Mouse (Mus musculus): ENCODE measurements around the gene Olfml1. TPM values are rescaled to one million over a fixed set of nuclear protein-coding genes. Genes with fewer than 3 reads are reported as not detected.

Gene Olfml1
- polyA plus RNA-seq, 1 experiment from 2014 or later, result 13.3 TPM

DNA sequence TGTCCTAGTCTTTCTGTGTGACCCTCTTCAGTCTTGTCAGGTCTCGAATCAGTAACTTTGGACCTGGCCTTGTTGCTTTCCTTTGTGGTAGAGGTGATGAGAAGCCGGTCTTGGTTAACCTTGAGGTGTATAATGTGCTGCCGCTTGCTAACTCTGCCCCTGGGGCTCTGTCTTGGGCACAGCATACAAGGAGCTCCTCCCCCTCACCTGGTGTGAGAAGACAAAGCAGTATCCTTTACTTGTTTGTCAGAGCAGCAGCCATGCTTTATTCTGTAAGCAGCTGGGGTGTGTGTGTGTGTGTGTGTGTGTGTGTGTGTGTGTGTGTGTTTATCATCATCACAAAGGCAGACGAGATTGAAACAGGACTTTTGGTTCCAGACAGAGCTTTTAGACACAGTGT lies 31.9 kb upstream of the Olfml1 start:
- Histone ChIP-seq H3K9me3 (ENCODE audit: low read length) (no peaks in the 10 kb centered on the region), H3K9ac (replicated peaks; ENCODE audit: low read depth) (no peak overlapping the region), H3K27me3 (replicated peaks; ENCODE audit: insufficient read depth, low read length) (no peaks in the 10 kb centered on the region), H3K4me3 (ENCODE audit: low read depth, low read length) (no peak overlapping the region), H3K4me2 (replicated peaks; ENCODE audit: low read depth, low read length) (no peak overlapping the region), H3K4me1 (ENCODE audit: insufficient read depth, low read depth, low read length) (no peaks in the 10 kb centered on the region), H3K27ac (ENCODE audit: low read length) (no peak overlapping the region), H3K36me3 (ENCODE audit: insufficient read depth, low read length) (no peaks in the 10 kb centered on the region)
- TF ChIP-seq CTCF (IDR thresholded peaks at IDR 0.05), result no peak
- TF ChIP-seq EP300 (IDR thresholded peaks at IDR 0.05), result no peak
- WGBS, result 75% methylated on average over 4 of the region's 4 CpGs
- no peak for DNase-seq (ENCODE audit: low spot score)
- ATAC-seq, result no peak

DNA sequence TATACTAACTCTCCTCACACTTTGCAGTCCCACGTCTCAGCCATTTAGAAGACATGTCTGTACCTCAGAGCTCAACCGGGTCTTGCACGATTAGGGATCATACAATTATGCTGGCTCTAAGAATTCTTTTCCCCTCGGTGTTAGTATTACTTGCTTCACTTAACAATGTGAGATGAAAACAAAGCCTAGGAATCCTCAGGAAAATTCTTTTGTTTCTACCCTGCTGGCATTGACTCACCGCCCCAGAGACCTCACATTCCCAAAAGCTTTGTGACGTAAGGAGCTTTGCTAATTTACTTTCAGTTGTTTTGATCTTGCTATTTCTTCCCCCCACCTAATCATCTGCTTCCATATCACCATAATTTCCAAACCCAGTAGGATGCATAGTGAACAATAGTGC lies 30.7 kb upstream of the Olfml1 start:
- no peaks in the 10 kb centered on the region for H3K36me3 ChIP-seq (ENCODE audit: insufficient read depth, low read length)
- no peak overlapping the region for H3K27ac ChIP-seq (ENCODE audit: low read length)
- DNase-seq (ENCODE audit: low spot score), result no peak
- 59% methylated on average over 6 of the region's 6 CpGs for WGBS
- no peaks in the 10 kb centered on the region for H3K27me3 ChIP-seq (replicated peaks; ENCODE audit: insufficient read depth, low read length)
- H3K4me3 ChIP-seq (ENCODE audit: low read depth, low read length), result no peak overlapping the region
- no peak for ATAC-seq
- H3K9me3 ChIP-seq (ENCODE audit: low read length), result no peaks in the 10 kb centered on the region
- H3K9ac ChIP-seq (replicated peaks; ENCODE audit: low read depth), result no peak overlapping the region
- H3K4me1 ChIP-seq (ENCODE audit: insufficient read depth, low read depth, low read length), result no peaks in the 10 kb centered on the region
- TF ChIP-seq CTCF (IDR thresholded peaks at IDR 0.05) (no peak), EP300 (IDR thresholded peaks at IDR 0.05) (no peak)
- H3K4me2 ChIP-seq (replicated peaks; ENCODE audit: low read depth, low read length), result no peak overlapping the region

DNA sequence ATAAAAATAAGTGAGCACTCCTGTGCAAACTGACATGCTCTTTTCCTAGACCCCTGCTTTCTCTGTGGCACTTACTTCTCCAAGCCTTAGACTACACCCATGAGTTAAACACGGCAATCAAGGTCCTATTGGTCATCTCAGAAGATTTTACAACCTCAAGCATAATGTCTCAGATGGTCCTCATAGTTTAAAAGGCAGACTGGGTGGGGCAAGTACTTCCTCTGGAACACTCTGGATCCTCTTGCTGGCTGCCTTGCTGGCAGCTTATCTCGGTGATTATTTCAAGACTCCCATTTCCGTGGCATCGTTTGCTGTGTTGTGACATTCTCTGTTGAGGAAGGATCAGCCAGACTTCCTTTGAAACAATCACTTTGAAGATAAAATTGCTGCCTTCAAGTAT lies 27.2 kb upstream of the Olfml1 start:
- H3K27me3 ChIP-seq (replicated peaks; ENCODE audit: insufficient read depth, low read length), result no peaks in the 10 kb centered on the region
- no peak for TF ChIP-seq CTCF (IDR thresholded peaks at IDR 0.05)
- no peak for TF ChIP-seq EP300 (IDR thresholded peaks at IDR 0.05)
- ATAC-seq, result no peak
- no peaks in the 10 kb centered on the region for H3K9me3 ChIP-seq (ENCODE audit: low read length)
- no peak overlapping the region for H3K4me3 ChIP-seq (ENCODE audit: low read depth, low read length)
- no peak for DNase-seq (ENCODE audit: low spot score)
- no peak overlapping the region for H3K27ac ChIP-seq (ENCODE audit: low read length)
- H3K36me3 ChIP-seq (ENCODE audit: insufficient read depth, low read length), result no peaks in the 10 kb centered on the region
- 4% methylated on average over 4 of the region's 4 CpGs for WGBS
- no peaks in the 10 kb centered on the region for H3K4me1 ChIP-seq (ENCODE audit: insufficient read depth, low read depth, low read length)
- H3K9ac ChIP-seq (replicated peaks; ENCODE audit: low read depth), result no peak overlapping the region
- H3K4me2 ChIP-seq (replicated peaks; ENCODE audit: low read depth, low read length), result no peak overlapping the region

DNA sequence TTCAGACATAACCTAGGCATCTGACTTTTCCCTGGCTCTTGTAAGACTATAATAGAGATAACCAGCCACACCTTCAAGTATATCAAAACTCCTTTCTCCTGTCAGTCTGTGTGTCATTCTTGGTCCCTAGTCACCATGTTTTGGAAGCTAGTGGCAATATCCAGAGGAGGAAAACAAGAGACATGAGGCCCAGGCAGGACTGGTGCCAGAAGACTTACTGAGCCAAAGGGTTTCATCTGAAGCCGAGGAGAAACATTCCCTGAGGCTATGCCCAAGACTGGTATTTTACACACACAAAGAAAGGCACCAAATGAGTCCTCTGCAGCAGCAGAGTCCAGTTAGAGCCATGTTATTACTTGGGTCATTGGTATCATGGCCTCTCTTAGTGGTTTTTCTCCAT lies 22.2 kb upstream of the Olfml1 start:
- no peaks in the 10 kb centered on the region for H3K27me3 ChIP-seq (replicated peaks; ENCODE audit: insufficient read depth, low read length)
- no peak overlapping the region for H3K4me2 ChIP-seq (replicated peaks; ENCODE audit: low read depth, low read length)
- TF ChIP-seq EP300 (IDR thresholded peaks at IDR 0.05), result no peak
- TF ChIP-seq CTCF (IDR thresholded peaks at IDR 0.05), result no peak
- DNase-seq (ENCODE audit: low spot score) (no peak), ATAC-seq (no peak)
- no peaks in the 10 kb centered on the region for H3K4me1 ChIP-seq (ENCODE audit: insufficient read depth, low read depth, low read length)
- 68% methylated on average over 1 of the region's 1 CpGs for WGBS
- no peak overlapping the region for H3K27ac ChIP-seq (ENCODE audit: low read length)
- H3K4me3 ChIP-seq (ENCODE audit: low read depth, low read length), result no peak overlapping the region
- no peaks in the 10 kb centered on the region for H3K9me3 ChIP-seq (ENCODE audit: low read length)
- no peak overlapping the region for H3K9ac ChIP-seq (replicated peaks; ENCODE audit: low read depth)
- H3K36me3 ChIP-seq (ENCODE audit: insufficient read depth, low read length), result no peaks in the 10 kb centered on the region

DNA sequence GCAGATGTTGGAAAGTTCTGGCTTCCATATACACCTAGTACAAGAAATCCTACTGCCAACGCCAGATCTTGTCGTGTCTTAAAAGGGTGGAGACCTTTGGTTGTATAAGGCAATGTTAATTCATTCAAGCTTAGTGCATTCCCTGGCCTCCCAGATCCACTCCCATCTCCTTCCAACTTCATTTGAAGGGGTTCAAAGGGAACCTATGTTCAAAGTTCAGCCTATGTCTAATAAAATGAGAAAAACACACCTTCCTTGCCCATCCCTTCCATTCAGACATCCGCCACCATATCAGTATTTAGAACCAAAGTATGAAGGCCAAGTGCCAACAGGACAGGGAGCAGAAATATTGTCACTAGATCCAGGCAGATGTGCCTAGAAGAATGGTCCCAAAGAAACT lies 19.4 kb upstream of the Olfml1 start:
- TF ChIP-seq CTCF (IDR thresholded peaks at IDR 0.05) (no peak), EP300 (IDR thresholded peaks at IDR 0.05) (no peak)
- Histone ChIP-seq H3K4me1 (ENCODE audit: insufficient read depth, low read depth, low read length) (no peaks in the 10 kb centered on the region), H3K9ac (replicated peaks; ENCODE audit: low read depth) (no peak overlapping the region), H3K27ac (ENCODE audit: low read length) (no peak overlapping the region), H3K9me3 (ENCODE audit: low read length) (no peaks in the 10 kb centered on the region), H3K4me3 (ENCODE audit: low read depth, low read length) (no peak overlapping the region), H3K27me3 (replicated peaks; ENCODE audit: insufficient read depth, low read length) (no peaks in the 10 kb centered on the region), H3K4me2 (replicated peaks; ENCODE audit: low read depth, low read length) (no peak overlapping the region), H3K36me3 (ENCODE audit: insufficient read depth, low read length) (no peaks in the 10 kb centered on the region)
- DNase-seq (ENCODE audit: low spot score) (no peak), ATAC-seq (no peak)
- WGBS, result 90% methylated on average over 3 of the region's 3 CpGs

DNA sequence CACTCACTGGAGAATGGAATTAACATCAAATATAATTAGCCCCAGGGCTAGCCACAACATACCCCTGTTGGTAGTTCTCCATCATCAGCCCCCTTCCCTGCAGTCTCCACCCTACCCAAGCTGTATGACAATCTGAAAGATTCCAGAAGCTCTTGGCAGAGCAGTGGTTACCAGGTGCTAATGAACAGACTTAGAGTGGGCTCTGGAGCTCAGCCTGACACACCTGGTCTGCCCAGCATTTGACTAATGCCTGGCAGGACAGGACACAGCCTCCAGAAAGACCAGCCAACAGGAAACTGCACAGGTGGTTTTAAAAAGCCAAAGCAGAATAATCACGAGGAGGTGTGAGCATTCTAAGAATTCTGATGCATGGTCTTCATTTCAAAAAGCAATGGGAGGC lies 13.8 kb upstream of the Olfml1 start:
- Histone ChIP-seq H3K9ac (replicated peaks; ENCODE audit: low read depth) (no peak overlapping the region), H3K36me3 (ENCODE audit: insufficient read depth, low read length) (no peaks in the 10 kb centered on the region), H3K4me3 (ENCODE audit: low read depth, low read length) (no peak overlapping the region), H3K27me3 (replicated peaks; ENCODE audit: insufficient read depth, low read length) (no peaks in the 10 kb centered on the region), H3K4me2 (replicated peaks; ENCODE audit: low read depth, low read length) (no peak overlapping the region), H3K4me1 (ENCODE audit: insufficient read depth, low read depth, low read length) (no peaks in the 10 kb centered on the region), H3K9me3 (ENCODE audit: low read length) (no peaks in the 10 kb centered on the region), H3K27ac (ENCODE audit: low read length) (no peak overlapping the region)
- TF ChIP-seq CTCF (IDR thresholded peaks at IDR 0.05), result no peak
- TF ChIP-seq EP300 (IDR thresholded peaks at IDR 0.05), result no peak
- DNase-seq (ENCODE audit: low spot score), result no peak
- WGBS, result 33% methylated on average over 1 of the region's 1 CpGs
- ATAC-seq, result no peak

DNA sequence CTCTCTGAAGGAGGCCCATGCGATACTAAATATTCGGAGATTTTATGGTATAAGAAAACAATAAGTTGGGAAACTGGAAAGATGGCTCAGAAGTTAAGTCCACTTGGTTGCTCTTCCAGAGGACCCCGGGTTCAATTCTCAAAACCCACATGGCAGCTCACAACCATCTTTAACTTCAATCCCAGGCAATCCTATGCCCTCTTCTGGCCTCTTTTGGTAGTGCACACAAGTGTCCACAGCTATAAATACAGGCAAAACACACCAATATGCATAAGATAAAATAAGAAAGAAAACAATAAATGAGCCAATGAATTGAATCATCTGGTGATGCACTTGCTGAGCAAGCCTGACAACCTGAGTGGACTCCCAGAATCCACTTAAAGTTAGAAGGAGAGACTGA lies 11.3 kb upstream of the Olfml1 start:
- H3K4me1 ChIP-seq (ENCODE audit: insufficient read depth, low read depth, low read length), result no peaks in the 10 kb centered on the region
- H3K4me3 ChIP-seq (ENCODE audit: low read depth, low read length), result no peak overlapping the region
- no peak for TF ChIP-seq EP300 (IDR thresholded peaks at IDR 0.05)
- peak; percentile 39; the same call in 1 of the 2 replicates for TF ChIP-seq CTCF (IDR thresholded peaks at IDR 0.05)
- no peak overlapping the region for H3K4me2 ChIP-seq (replicated peaks; ENCODE audit: low read depth, low read length)
- no peaks in the 10 kb centered on the region for H3K36me3 ChIP-seq (ENCODE audit: insufficient read depth, low read length)
- DNase-seq (ENCODE audit: low spot score) (no peak), ATAC-seq (no peak)
- H3K9me3 ChIP-seq (ENCODE audit: low read length), result no peaks in the 10 kb centered on the region
- H3K27me3 ChIP-seq (replicated peaks; ENCODE audit: insufficient read depth, low read length), result no peaks in the 10 kb centered on the region
- no peak overlapping the region for H3K9ac ChIP-seq (replicated peaks; ENCODE audit: low read depth)
- 78% methylated on average over 3 of the region's 3 CpGs for WGBS
- H3K27ac ChIP-seq (ENCODE audit: low read length), result no peak overlapping the region
